Mouse (Mus musculus) olfactory bulb, adult 2 months (tissue): ENCODE measurements around the gene Nudt16l1.

Source experiments
- CTCF ChIP-seq: fragments of 200-500 bp; IDR thresholded peaks from 2 replicates; pipeline ENCODE4 v1.5.1; 2012; ENCODE audit warnings: low read depth, mild to moderate bottlenecking, low read length, moderate library complexity; ENCODE audit not compliant: insufficient read depth
- POLR2A ChIP-seq: fragments of 200-500 bp; IDR thresholded peaks from 2 replicates; pipeline ENCODE4 v1.6.1; 2012; ENCODE audit warnings: mild to moderate bottlenecking, low read depth, low read length, moderate library complexity; ENCODE audit not compliant: insufficient read depth

- TF ChIP-seq POLR2A (no peak), CTCF (no peak)
These were observed 8.8 kb downstream of the Nudt16l1 start for GRCm38 (mm10) chr16:4947378-4947777.
